Mouse (Mus musculus) neural tube, embryonic 11.5 days (tissue): Measurements from ENCODE around the gene Itih5. TPM values are rescaled to one million over a fixed set of nuclear protein-coding genes. Genes with fewer than 3 reads are reported as not detected.

Source experiments
- ATAC-seq: fragments of 200-750 bp; cut with Nextera tagmentation; 2 replicates; pipeline ENCODE4 v1.8.0; 2017; ENCODE audit warnings: moderate number of reproducible peaks, mild to moderate bottlenecking, moderate TSS enrichment, moderate library complexity; ENCODE audit not compliant: insufficient read depth, low FRiP score, low TSS enrichment
- DNase-seq: peaks from one replicate; pipeline ENCODE4 v3.0.0-alpha.2; 2015; ENCODE audit warnings: low spot score
- H3K27ac ChIP-seq: fragments of 300-500 bp; sonication (generic); 2 replicates; pipeline ENCODE4 v1.5.1; 2014; ENCODE audit warnings: low read depth, mild to moderate bottlenecking, low read length
- H3K27me3 ChIP-seq: fragments of 300-500 bp; sonication (generic); 2 replicates; pipeline ENCODE4 v1.6.1; 2014; ENCODE audit warnings: mild to moderate bottlenecking, low read length, mixed read lengths; ENCODE audit not compliant: control insufficient read depth, insufficient read depth
- H3K36me3 ChIP-seq: fragments of 300-500 bp; sonication (generic); 2 replicates; pipeline ENCODE4 v1.6.1; 2014; ENCODE audit warnings: mild to moderate bottlenecking, low read length, moderate library complexity, mixed read lengths; ENCODE audit not compliant: control insufficient read depth, insufficient read depth
- H3K4me1 ChIP-seq: fragments of 300-500 bp; sonication (generic); 2 replicates; pipeline ENCODE4 v1.6.1; 2014; ENCODE audit warnings: low read length, mixed read lengths; ENCODE audit not compliant: control insufficient read depth, insufficient read depth
- H3K4me2 ChIP-seq: fragments of 300-500 bp; sonication (generic); 2 replicates; pipeline ENCODE4 v1.6.1; 2014; ENCODE audit warnings: low read depth, mild to moderate bottlenecking, moderate library complexity
- H3K4me3 ChIP-seq: fragments of 300-500 bp; sonication (generic); 2 replicates; pipeline ENCODE4 v1.5.1; 2014; ENCODE audit warnings: low read depth, low read length
- H3K9ac ChIP-seq: fragments of 300-500 bp; sonication (generic); 2 replicates; pipeline ENCODE4 v1.6.1; 2014; ENCODE audit warnings: mild to moderate bottlenecking, low read length
- H3K9me3 ChIP-seq: fragments of 300-500 bp; sonication (generic); 2 replicates; pipeline ENCODE4 v1.6.1; 2016; ENCODE audit warnings: low read length; ENCODE audit not compliant: control insufficient read depth
- WGBS: fragments of 180-500 bp; shearing (Covaris S2); extraction: QIAGEN DNeasy Blood & Tissue Kit; methylation state at CpG from one replicate; pipeline ENCODE4 v1.1.7; 2014; 5-methylcytosine and 5-hydroxymethylcytosine counted together
- polyA plus RNA-seq: library from polyadenylated mRNA; unstranded; fragments of >200 nt; fragmentation: Nextera tagmentation; extraction: Ambion mirVana; gene quantifications from 2 replicates; pipeline ENCODE4 v1.2.1, GENCODE M21; 2014

Gene Itih5
- polyA plus RNA-seq, 1 experiment from 2014 or later: 5.0 TPM

DNA sequence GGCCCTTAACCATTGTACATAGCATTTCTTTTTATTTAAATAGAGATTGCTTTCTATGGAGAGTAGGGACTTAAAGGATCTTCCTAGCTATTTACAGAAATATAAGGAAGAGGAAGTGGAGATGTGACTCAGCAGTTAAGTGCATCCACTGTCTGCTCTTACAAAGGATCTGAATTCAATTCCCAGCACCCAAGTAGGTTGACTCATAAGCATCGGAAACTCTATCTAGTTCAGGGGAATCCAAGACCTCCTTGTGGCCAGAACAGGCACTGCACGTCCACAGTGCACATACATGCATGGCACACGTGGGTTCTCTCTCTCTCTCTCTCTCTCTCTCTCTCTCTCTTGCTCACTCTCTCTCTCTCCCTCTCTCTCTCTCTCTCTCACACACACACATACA is 41.8 kb downstream of the Itih5 start:
- Histone ChIP-seq H3K9ac (no peak overlapping the region), H3K36me3 (no peaks in the 10 kb centered on the region), H3K9me3 (no peaks in the 10 kb centered on the region), H3K4me3 (no peak overlapping the region), H3K27me3 (no peaks in the 10 kb centered on the region), H3K4me1 (no peaks in the 10 kb centered on the region), H3K27ac (no peak overlapping the region), H3K4me2 (no peak overlapping the region)
- DNase-seq: no peak
- no peak for ATAC-seq
- 72% methylated on average over 3 of the region's 3 CpGs for WGBS

DNA sequence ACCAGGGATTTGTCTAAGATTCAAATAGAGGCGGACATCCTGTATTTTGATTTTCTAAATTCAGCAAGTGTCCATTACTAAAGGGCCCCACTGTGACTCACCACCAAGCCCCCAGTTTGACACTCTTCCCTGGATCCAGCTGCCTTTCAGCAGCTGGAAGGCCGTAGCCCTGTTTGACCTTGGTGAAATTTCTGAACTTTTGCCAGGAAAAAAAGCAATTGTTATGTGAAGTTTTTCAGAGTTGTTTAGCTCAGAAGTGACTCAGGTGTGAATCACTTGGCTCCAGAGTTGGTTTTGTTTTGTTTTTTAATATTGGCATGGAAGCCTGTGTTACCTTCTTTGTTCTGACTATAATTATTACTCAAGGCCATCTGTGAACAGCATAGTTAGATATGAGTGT is 46.0 kb downstream of the Itih5 start:
- Histone ChIP-seq H3K27me3 (no peaks in the 10 kb centered on the region), H3K27ac (no peak overlapping the region), H3K9me3 (no peaks in the 10 kb centered on the region), H3K9ac (no peak overlapping the region), H3K4me1 (no peaks in the 10 kb centered on the region), H3K4me2 (no peak overlapping the region), H3K36me3 (no peaks in the 10 kb centered on the region), H3K4me3 (no peak overlapping the region)
- no peak for ATAC-seq
- no peak for DNase-seq
- 90% methylated on average over 2 of the region's 2 CpGs for WGBS

DNA sequence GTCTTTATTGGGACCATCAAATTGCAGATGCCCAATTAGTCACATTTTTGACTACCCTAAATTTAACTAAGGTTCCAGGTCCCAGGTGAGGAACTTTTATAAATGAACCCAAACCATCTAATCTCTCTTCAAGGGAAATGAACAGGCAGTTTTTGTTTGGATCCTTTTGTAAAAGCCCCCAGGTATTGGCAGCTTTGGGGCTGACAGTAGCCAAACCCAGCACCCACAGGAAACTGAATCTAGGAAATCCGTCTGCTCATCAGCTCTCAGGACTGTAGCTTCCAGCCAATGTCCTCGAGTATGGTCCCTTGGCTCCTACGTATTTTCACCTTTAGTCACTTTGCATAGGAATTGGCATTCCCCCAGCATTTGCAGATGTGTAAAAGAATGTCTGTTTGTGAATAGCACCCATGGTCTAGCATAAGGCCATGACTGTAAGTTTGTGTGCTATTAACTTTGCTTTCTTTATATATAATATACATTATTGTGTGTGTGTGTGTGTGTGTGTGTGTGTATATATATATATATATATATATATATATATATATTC is 47.4 kb downstream of the Itih5 start:
- WGBS: 72% methylated on average over 3 of the region's 3 CpGs
- no peak overlapping the region for H3K4me2 ChIP-seq
- H3K4me3 ChIP-seq: no peak overlapping the region
- no peaks in the 10 kb centered on the region for H3K27me3 ChIP-seq
- H3K27ac ChIP-seq: no peak overlapping the region
- DNase-seq (no peak), ATAC-seq (no peak)
- no peaks in the 10 kb centered on the region for H3K36me3 ChIP-seq
- no peaks in the 10 kb centered on the region for H3K4me1 ChIP-seq
- no peak overlapping the region for H3K9ac ChIP-seq
- no peaks in the 10 kb centered on the region for H3K9me3 ChIP-seq

DNA sequence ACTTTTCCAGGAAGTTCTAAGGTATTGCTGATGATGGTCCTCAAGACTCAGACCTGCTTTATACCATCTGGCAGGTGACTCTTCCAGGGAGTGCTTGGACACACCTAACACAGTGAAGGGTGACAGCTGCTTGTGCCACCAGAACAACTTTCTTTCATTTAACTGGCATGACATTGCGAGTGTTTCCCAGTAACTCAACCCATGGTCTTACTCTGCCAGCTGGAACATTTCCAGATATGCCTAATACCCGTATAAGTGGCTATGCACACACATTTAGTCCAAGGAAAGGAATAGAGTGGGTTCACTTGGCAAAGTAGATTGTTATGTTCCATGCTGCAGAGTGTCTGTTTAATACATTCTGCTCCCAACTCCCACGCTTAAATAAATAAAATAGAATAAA is 50.9 kb downstream of the Itih5 start:
- no peaks in the 10 kb centered on the region for H3K4me1 ChIP-seq
- no peak overlapping the region for H3K9ac ChIP-seq
- no peak overlapping the region for H3K4me2 ChIP-seq
- H3K27me3 ChIP-seq: no peaks in the 10 kb centered on the region
- WGBS: 90% methylated on average over 3 of the region's 3 CpGs
- H3K36me3 ChIP-seq: no peaks in the 10 kb centered on the region
- H3K9me3 ChIP-seq: no peaks in the 10 kb centered on the region
- ATAC-seq: no peak
- H3K27ac ChIP-seq: no peak overlapping the region
- no peak for DNase-seq
- H3K4me3 ChIP-seq: no peak overlapping the region

DNA sequence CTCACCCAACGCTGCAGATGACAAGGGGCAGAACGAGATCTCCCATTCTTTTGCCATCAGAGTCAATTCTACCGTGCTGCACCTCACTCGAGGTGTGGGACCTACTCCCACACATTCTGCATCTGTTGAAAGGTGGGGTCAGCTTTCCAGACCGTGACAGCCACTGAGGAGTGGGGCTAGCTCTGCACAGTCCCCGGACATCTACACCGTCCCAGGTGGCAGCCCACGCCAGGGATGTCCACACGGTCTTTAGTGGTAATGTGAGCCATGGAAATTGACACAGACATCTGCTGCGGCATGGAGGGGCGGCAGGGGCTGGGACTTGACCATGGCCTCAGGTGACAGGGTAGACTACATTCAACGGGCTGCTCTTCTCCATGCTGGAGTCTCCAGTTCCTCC is 60.1 kb downstream of the Itih5 start:
- H3K27ac ChIP-seq: no peak overlapping the region
- DNase-seq: no peak
- H3K4me3 ChIP-seq: no peak overlapping the region
- H3K36me3 ChIP-seq: no peaks in the 10 kb centered on the region
- no peak for ATAC-seq
- 76% methylated on average over 12 of the region's 12 CpGs for WGBS
- no peaks in the 10 kb centered on the region for H3K9me3 ChIP-seq
- H3K9ac ChIP-seq: no peak overlapping the region
- no peaks in the 10 kb centered on the region for H3K4me1 ChIP-seq
- no peak overlapping the region for H3K4me2 ChIP-seq
- H3K27me3 ChIP-seq: no peaks in the 10 kb centered on the region

DNA sequence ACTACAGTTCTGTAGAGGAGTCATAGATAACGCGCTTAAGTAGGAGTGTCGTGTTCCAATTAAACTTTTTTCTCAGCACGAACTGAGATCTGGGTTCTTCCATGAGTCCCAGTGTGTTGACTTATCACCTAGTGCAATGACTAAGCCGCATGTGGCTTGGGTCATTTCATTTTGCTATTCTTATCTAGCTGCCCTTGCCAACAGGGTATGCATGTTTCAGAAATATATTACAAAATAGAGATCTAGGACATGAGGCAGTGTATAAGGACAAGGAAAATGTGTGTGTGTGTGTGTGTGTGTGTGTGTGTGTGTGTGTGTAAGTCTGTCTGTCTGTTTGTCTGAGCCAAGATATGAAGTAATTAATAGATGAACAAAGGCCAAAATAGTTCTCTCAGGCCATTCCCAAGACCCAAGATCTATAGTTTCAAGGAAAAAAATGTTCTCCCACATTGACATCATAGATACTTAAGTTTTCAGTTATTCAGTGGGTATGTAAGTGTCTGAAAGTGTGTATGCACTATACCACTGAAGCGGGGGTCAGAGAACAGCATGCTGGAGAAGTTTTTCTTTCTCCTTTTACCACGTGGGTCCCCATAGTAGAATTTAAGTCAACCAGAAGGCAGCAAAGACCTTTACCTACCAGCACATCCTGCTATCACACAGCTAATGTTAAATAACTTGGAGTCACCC is 62.6 kb downstream of the Itih5 start:
- Histone ChIP-seq H3K27ac (no peak overlapping the region), H3K36me3 (no peaks in the 10 kb centered on the region), H3K4me1 (no peaks in the 10 kb centered on the region), H3K4me3 (no peak overlapping the region), H3K4me2 (no peak overlapping the region), H3K9me3 (no peaks in the 10 kb centered on the region), H3K27me3 (no peaks in the 10 kb centered on the region), H3K9ac (no peak overlapping the region)
- 81% methylated on average over 7 of the region's 7 CpGs for WGBS
- DNase-seq: no peak
- peak; percentile 21; the same call in 1 of the 2 replicates for ATAC-seq

DNA sequence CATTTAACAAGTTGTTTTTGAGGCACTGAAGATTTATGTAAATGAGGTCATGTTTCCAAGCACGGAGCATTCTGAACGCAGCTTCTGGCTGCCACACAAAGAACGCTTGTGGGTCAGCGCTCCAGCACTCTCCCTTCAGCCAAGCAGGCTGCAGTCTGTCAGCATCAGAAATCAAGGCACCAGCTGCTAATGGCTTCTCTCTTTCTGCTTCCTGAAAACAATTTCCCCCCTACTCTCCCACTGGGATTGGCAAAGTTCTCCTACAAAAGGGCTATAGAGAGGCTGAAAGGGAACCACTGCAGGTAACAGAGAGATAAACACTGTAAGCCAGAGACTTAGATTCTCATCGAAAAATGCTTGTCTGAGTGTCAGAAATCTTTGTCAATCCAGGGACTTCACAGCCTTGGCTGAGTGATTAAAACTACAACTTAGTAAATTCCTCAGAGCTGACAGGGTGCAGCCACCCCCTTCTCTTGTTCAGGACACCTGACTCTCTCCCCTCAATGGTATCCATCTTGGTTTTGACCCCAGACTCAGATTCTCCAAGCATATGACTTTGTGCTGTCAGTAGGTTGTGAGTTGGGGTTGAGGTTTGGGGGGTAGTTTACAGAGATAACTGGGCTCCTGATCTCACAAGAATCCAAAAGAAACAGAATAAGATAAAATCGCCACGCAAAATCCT is 63.3 kb downstream of the Itih5 start:
- no peak overlapping the region for H3K9ac ChIP-seq

DNA sequence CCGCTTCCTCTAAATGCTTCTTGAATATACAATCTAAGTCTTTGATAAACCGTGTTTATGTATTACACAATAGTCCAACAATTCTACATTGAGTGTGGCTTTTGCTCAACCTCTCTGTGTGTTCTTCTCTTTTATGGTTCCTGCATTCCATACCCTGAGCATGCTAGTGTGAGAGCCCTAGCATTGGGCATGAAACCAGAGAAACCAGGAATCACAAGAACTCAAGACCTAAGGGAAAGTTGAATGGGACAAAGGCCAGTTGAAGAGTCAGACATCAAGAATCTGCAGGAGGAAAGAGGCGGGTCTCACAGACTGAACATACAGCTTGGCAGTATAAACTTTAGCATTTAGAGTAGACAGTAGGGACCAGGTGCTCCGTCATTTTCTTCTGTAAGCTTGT is 68.5 kb downstream of the Itih5 start:
- Histone ChIP-seq H3K9me3 (no peaks in the 10 kb centered on the region), H3K4me3 (no peak overlapping the region), H3K9ac (no peak overlapping the region), H3K4me1 (no peaks in the 10 kb centered on the region), H3K36me3 (no peaks in the 10 kb centered on the region), H3K27me3 (no peaks in the 10 kb centered on the region), H3K27ac (no peak overlapping the region), H3K4me2 (no peak overlapping the region)
- WGBS: 92% methylated on average over 4 of the region's 4 CpGs
- no peak for DNase-seq
- no peak for ATAC-seq

More for the DNA sequence above, 63.3 kb downstream of the Itih5 start:
- ATAC-seq (peak; percentile 74), DNase-seq (peak; percentile 40)
- 41% methylated on average over 7 of the region's 7 CpGs for WGBS
- no peaks in the 10 kb centered on the region for H3K27me3 ChIP-seq
- H3K4me3 ChIP-seq: no peak overlapping the region
- no peak overlapping the region for H3K27ac ChIP-seq
- H3K9me3 ChIP-seq: no peaks in the 10 kb centered on the region
- no peaks in the 10 kb centered on the region for H3K36me3 ChIP-seq
- H3K4me1 ChIP-seq: no peaks in the 10 kb centered on the region
- no peak overlapping the region for H3K4me2 ChIP-seq

DNA sequence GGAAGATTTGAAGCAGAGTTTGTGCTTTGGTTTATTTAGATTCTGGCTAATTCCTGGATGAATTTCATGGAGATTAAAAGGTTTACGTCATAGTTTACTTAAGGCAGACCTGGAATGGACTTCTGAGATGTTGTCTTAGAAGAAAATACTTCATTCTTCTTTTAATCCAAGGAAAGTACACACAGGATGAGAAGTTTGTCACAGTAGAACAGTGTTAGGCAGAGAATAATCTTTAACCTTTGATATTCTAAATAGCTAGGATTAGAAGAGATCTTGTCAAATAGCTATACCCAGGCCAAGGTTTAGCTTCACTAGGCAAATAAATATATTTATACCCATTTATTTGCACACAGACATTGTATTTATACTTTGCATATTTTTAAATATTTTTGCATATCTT is 73.5 kb downstream of the Itih5 start:
- no peak overlapping the region for H3K27ac ChIP-seq
- no peak for ATAC-seq
- 95% methylated on average over 1 of the region's 1 CpGs for whole genome bisulfite sequencing

More for the DNA sequence above, 73.5 kb downstream of the Itih5 start:
- Histone ChIP-seq H3K9ac (no peak overlapping the region), H3K4me3 (no peak overlapping the region), H3K27me3 (no peaks in the 10 kb centered on the region), H3K4me2 (no peak overlapping the region), H3K4me1 (no peaks in the 10 kb centered on the region), H3K9me3 (no peaks in the 10 kb centered on the region), H3K36me3 (no peaks in the 10 kb centered on the region)
- no peak for DNase-seq
